Mouse (Mus musculus) mouse trophoblast stem cell (cell line): Measurements from ENCODE around the gene Chmp2a.

ENCODE experiments used
- in situ Hi-C, 2 experiments: fragments of 300-500 bp; cut with MseI, MboI; formaldehyde crosslinking; loops; 2 replicates in 1 of 2; 3 replicates in 1 of 2; pipeline ENCODE4 v1.15.1; 2025

Gene Chmp2a

GRCm38 (mm10) chr7:13003380-13003779 is 31.2 kb downstream of the Chmp2a start:
- in situ Hi-C loops = no loop called here

- in situ Hi-C loops = no loop called here
Measured at GRCm38 (mm10) chr7:13001584-13001983, 33.0 kb downstream of the Chmp2a start.

- in situ Hi-C loops = no loop called here
Measured at GRCm38 (mm10) chr7:12998851-12999250, 35.8 kb downstream of the Chmp2a start, which contains the start of gene Trim28. Gene Trim28 (plus strand): TSS chr7:12999114.

- in situ Hi-C loops = no loop called here
Measured at GRCm38 (mm10) chr7:12998053-12998452, 36.6 kb downstream of the Chmp2a start, which contains the start of gene Slc27a5. Gene Slc27a5 (minus strand): TSS chr7:12998192.

- in situ Hi-C loops = no loop called here
Measured at GRCm38 (mm10) chr7:12997230-12997629, 37.4 kb downstream of the Chmp2a start.

GRCm38 (mm10) chr7:12995862-12996261 is 38.7 kb downstream of the Chmp2a start:
- in situ Hi-C loops = no loop called here

- in situ Hi-C loops = no loop called here
Measured at GRCm38 (mm10) chr7:12993148-12993547, 41.5 kb downstream of the Chmp2a start.

- in situ Hi-C loops = no loop called here
Measured at GRCm38 (mm10) chr7:12992222-12992621, 42.4 kb downstream of the Chmp2a start.

GRCm38 (mm10) chr7:12987409-12988189 is 47.0 kb downstream of the Chmp2a start:
- in situ Hi-C loops = no loop called here

- in situ Hi-C loops = no loop called here
Measured at GRCm38 (mm10) chr7:12986906-12987305, 47.7 kb downstream of the Chmp2a start.

- in situ Hi-C loops = no loop called here
Measured at GRCm38 (mm10) chr7:12985724-12986123, 48.9 kb downstream of the Chmp2a start.
